Mouse (Mus musculus) neural tube, embryonic 11.5 days (tissue): ENCODE data around the gene Adamts18. TPM values are rescaled to one million over a fixed set of nuclear protein-coding genes. Genes with fewer than 3 reads are reported as not detected.

Experiments used
- polyA plus RNA-seq: library from polyadenylated mRNA; unstranded; fragments of >200 nt; fragmentation: Nextera tagmentation; extraction: Ambion mirVana; gene quantifications from 2 replicates; pipeline ENCODE4 v1.2.1, GENCODE M21; 2014

Gene Adamts18
- polyA plus RNA-seq, 1 experiment from 2014 or later = 0.86 TPM

Other genes with a start within 250 kb of the Adamts18 start
- 11.8 and 13.3 TPM in 2 replicates for gene Mon1b, start 213.2 kb downstream of the Adamts18 start, polyA plus RNA-seq
- gene Syce1l, start 205.5 kb downstream of the Adamts18 start, polyA plus RNA-seq = not detected in 2 replicates